Mouse (Mus musculus): ENCODE results near the gene Fancc. TPM values are rescaled to one million over a fixed set of nuclear protein-coding genes. Genes with fewer than 3 reads are reported as not detected.

Gene Fancc
- polyA plus RNA-seq, 1 experiment from 2014 or later = 17.7 TPM

GRCm38 (mm10) chr13:63249171-63249570 is 247.9 kb downstream of the Fancc start:
- Histone ChIP-seq H3K9me3 (no peaks in the 10 kb centered on the region), H3K4me3 (replicated peaks) (no peak overlapping the region), H3K27ac (0 out of 2 replicates have a peak overlapping the region, but pooled peaks have one; percentile 6), H3K27me3 (replicated peaks) (no peaks in the 10 kb centered on the region), H3K4me2 (replicated peaks) (no peak overlapping the region), H3K36me3 (no peaks in the 10 kb centered on the region), H3K9ac (0 out of 2 replicates have a peak overlapping the region, but pooled peaks have one; percentile 14), H3K4me1 (replicated peaks) (peaks cover 22% of the 10 kb centered on the region)
- no peak for ATAC-seq
- 75% methylated on average over 7 of the region's 7 CpGs for WGBS

- 90% methylated on average over 10 of the region's 10 CpGs for WGBS
Observed at GRCm38 (mm10) chr13:63248318-63248717, 248.8 kb downstream of the Fancc start.

GRCm38 (mm10) chr13:63247631-63248030 is 249.4 kb downstream of the Fancc start:
- Histone ChIP-seq H3K4me2 (replicated peaks) (no peak overlapping the region), H3K4me3 (replicated peaks) (no peak overlapping the region), H3K27ac (no peak overlapping the region), H3K9ac (no peak overlapping the region), H3K9me3 (no peaks in the 10 kb centered on the region), H3K4me1 (replicated peaks) (peaks cover 19% of the 10 kb centered on the region), H3K27me3 (replicated peaks) (no peaks in the 10 kb centered on the region), H3K36me3 (peaks cover 5% of the 10 kb centered on the region; the same call in 1 of the 2 replicates)
- 92% methylated on average over 11 of the region's 11 CpGs for WGBS
- ATAC-seq = no peak

More at GRCm38 (mm10) chr13:63248318-63248717, 248.8 kb downstream of the Fancc start:
- Histone ChIP-seq H3K4me1 (replicated peaks) (peaks cover 21% of the 10 kb centered on the region), H3K27ac (no peak overlapping the region), H3K27me3 (replicated peaks) (no peaks in the 10 kb centered on the region), H3K4me3 (replicated peaks) (no peak overlapping the region), H3K36me3 (no peaks in the 10 kb centered on the region), H3K9ac (no peak overlapping the region), H3K9me3 (no peaks in the 10 kb centered on the region), H3K4me2 (replicated peaks) (no peak overlapping the region)
- ATAC-seq = no peak

GRCm38 (mm10) chr13:63247041-63247440 is 250.0 kb downstream of the Fancc start:
- 49% methylated on average over 7 of the region's 7 CpGs for WGBS
- H3K4me2 ChIP-seq (replicated peaks) = no peak overlapping the region

GRCm38 (mm10) chr13:63246332-63246940 is 250.6 kb downstream of the Fancc start:
- Histone ChIP-seq H3K9ac (no peak overlapping the region), H3K9me3 (no peaks in the 10 kb centered on the region), H3K27ac (0 out of 2 replicates have a peak overlapping the region, but pooled peaks have one; percentile 10)

More at GRCm38 (mm10) chr13:63247041-63247440, 250.0 kb downstream of the Fancc start:
- Histone ChIP-seq H3K27me3 (replicated peaks) (no peaks in the 10 kb centered on the region), H3K9me3 (no peaks in the 10 kb centered on the region), H3K36me3 (peaks cover 5% of the 10 kb centered on the region; the same call in 1 of the 2 replicates), H3K9ac (no peak overlapping the region), H3K4me3 (replicated peaks) (no peak overlapping the region), H3K4me1 (replicated peaks) (peaks cover 23% of the 10 kb centered on the region), H3K27ac (no peak overlapping the region)
- ATAC-seq = no peak

GRCm38 (mm10) chr13:63245812-63246211 is 251.3 kb downstream of the Fancc start:
- no peak for ATAC-seq
- Histone ChIP-seq H3K9me3 (no peaks in the 10 kb centered on the region), H3K9ac (no peak overlapping the region), H3K36me3 (peaks cover 5% of the 10 kb centered on the region; the same call in 1 of the 2 replicates), H3K27me3 (replicated peaks) (no peaks in the 10 kb centered on the region), H3K4me2 (replicated peaks) (no peak overlapping the region), H3K4me3 (replicated peaks) (no peak overlapping the region), H3K27ac (no peak overlapping the region), H3K4me1 (replicated peaks) (peaks cover 26% of the 10 kb centered on the region)
- 74% methylated on average over 4 of the region's 4 CpGs for WGBS

More at GRCm38 (mm10) chr13:63246332-63246940, 250.6 kb downstream of the Fancc start:
- H3K36me3 ChIP-seq = peaks cover 5% of the 10 kb centered on the region; the same call in 1 of the 2 replicates
- 58% methylated on average over 12 of the region's 12 CpGs for WGBS
- H3K4me2 ChIP-seq (replicated peaks) = 0 out of 2 replicates have a peak overlapping the region, but pooled peaks have one; percentile 4
- peaks cover 25% of the 10 kb centered on the region for H3K4me1 ChIP-seq (replicated peaks)
- no peak for ATAC-seq
- H3K27me3 ChIP-seq (replicated peaks) = no peaks in the 10 kb centered on the region
- no peak overlapping the region for H3K4me3 ChIP-seq (replicated peaks)

- no peak for ATAC-seq
- H3K9me3 ChIP-seq = no peaks in the 10 kb centered on the region
- no peak overlapping the region for H3K27ac ChIP-seq
- H3K36me3 ChIP-seq = peaks cover 5% of the 10 kb centered on the region; the same call in 1 of the 2 replicates
- peaks cover 26% of the 10 kb centered on the region for H3K4me1 ChIP-seq (replicated peaks)
- H3K9ac ChIP-seq = no peak overlapping the region
- H3K4me3 ChIP-seq (replicated peaks) = no peak overlapping the region
- 63% methylated on average over 9 of the region's 9 CpGs for WGBS
- no peaks in the 10 kb centered on the region for H3K27me3 ChIP-seq (replicated peaks)
- H3K4me2 ChIP-seq (replicated peaks) = no peak overlapping the region; the same call in 1 of the 2 replicates
Observed at GRCm38 (mm10) chr13:63245218-63245617, 251.9 kb downstream of the Fancc start.

- ATAC-seq = no peak
- Histone ChIP-seq H3K4me1 (replicated peaks) (peaks cover 26% of the 10 kb centered on the region), H3K9me3 (no peaks in the 10 kb centered on the region), H3K4me2 (replicated peaks) (peak overlapping the region; percentile 32), H3K36me3 (peaks cover 5% of the 10 kb centered on the region; the same call in 1 of the 2 replicates), H3K9ac (no peak overlapping the region), H3K27ac (no peak overlapping the region), H3K4me3 (replicated peaks) (no peak overlapping the region), H3K27me3 (replicated peaks) (no peaks in the 10 kb centered on the region)
- WGBS = 77% methylated on average over 3 of the region's 3 CpGs
Observed at GRCm38 (mm10) chr13:63244425-63244824, 252.7 kb downstream of the Fancc start.

GRCm38 (mm10) chr13:63243586-63243985 is 253.5 kb downstream of the Fancc start:
- peaks cover 26% of the 10 kb centered on the region for H3K4me1 ChIP-seq (replicated peaks)
- H3K9ac ChIP-seq = no peak overlapping the region
- no peak overlapping the region for H3K4me3 ChIP-seq (replicated peaks)
- ATAC-seq = no peak
- no peaks in the 10 kb centered on the region for H3K27me3 ChIP-seq (replicated peaks)
- H3K9me3 ChIP-seq = no peaks in the 10 kb centered on the region
- peaks cover 5% of the 10 kb centered on the region; the same call in 1 of the 2 replicates for H3K36me3 ChIP-seq
- H3K4me2 ChIP-seq (replicated peaks) = peak overlapping the region; percentile 18; the same call in 1 of the 2 replicates
- 65% methylated on average over 5 of the region's 5 CpGs for WGBS
- H3K27ac ChIP-seq = no peak overlapping the region

GRCm38 (mm10) chr13:63242401-63243192 is 254.5 kb downstream of the Fancc start:
- peak overlapping the region; percentile 64 for H3K4me3 ChIP-seq (replicated peaks)
- H3K9me3 ChIP-seq = no peaks in the 10 kb centered on the region
- peak overlapping the region; percentile 40 for H3K9ac ChIP-seq
- ATAC-seq = no peak
- H3K36me3 ChIP-seq = peaks cover 5% of the 10 kb centered on the region; the same call in 1 of the 2 replicates
- peak overlapping the region; percentile 62; the same call in 1 of the 2 replicates for H3K27ac ChIP-seq
- WGBS = 48% methylated on average over 10 of the region's 10 CpGs
- H3K4me2 ChIP-seq (replicated peaks) = peak overlapping the region; percentile 83
- no peaks in the 10 kb centered on the region for H3K27me3 ChIP-seq (replicated peaks)
- peaks cover 28% of the 10 kb centered on the region for H3K4me1 ChIP-seq (replicated peaks)

- peak overlapping the region; percentile 40 for H3K9ac ChIP-seq
- H3K9me3 ChIP-seq = no peaks in the 10 kb centered on the region
- H3K36me3 ChIP-seq = peaks cover 5% of the 10 kb centered on the region; the same call in 1 of the 2 replicates
- H3K4me1 ChIP-seq (replicated peaks) = peaks cover 28% of the 10 kb centered on the region
- no peaks in the 10 kb centered on the region for H3K27me3 ChIP-seq (replicated peaks)
- H3K27ac ChIP-seq = peak overlapping the region; percentile 62; the same call in 1 of the 2 replicates
- ATAC-seq = no peak
- WGBS = 64% methylated on average over 3 of the region's 3 CpGs
- H3K4me3 ChIP-seq (replicated peaks) = peak overlapping the region; percentile 64
- peak overlapping the region; percentile 83 for H3K4me2 ChIP-seq (replicated peaks)
Observed at GRCm38 (mm10) chr13:63241665-63242064, 255.4 kb downstream of the Fancc start.

GRCm38 (mm10) chr13:63240835-63241234 is 256.2 kb downstream of the Fancc start:
- H3K9ac ChIP-seq = peak overlapping the region; percentile 76
- ATAC-seq = no peak
- no peaks in the 10 kb centered on the region for H3K9me3 ChIP-seq
- peaks cover 29% of the 10 kb centered on the region for H3K4me1 ChIP-seq (replicated peaks)
- H3K27me3 ChIP-seq (replicated peaks) = no peaks in the 10 kb centered on the region
- peaks cover 5% of the 10 kb centered on the region; the same call in 1 of the 2 replicates for H3K36me3 ChIP-seq
- peak overlapping the region; percentile 64 for H3K4me3 ChIP-seq (replicated peaks)
- H3K4me2 ChIP-seq (replicated peaks) = peak overlapping the region; percentile 83
- 6% methylated on average over 5 of the region's 5 CpGs for WGBS
- peak overlapping the region; percentile 96 for H3K27ac ChIP-seq
